Mouse (Mus musculus) forebrain, postnatal 0 days (tissue): ENCODE data around the gene Pdcd1lg2. TPM values are rescaled to one million over a fixed set of nuclear protein-coding genes. Genes with fewer than 3 reads are reported as not detected.

Experiments
- ATAC-seq: fragments of 200-750 bp; cut with Nextera tagmentation; 2 replicates; pipeline ENCODE4 v1.8.0; 2017; ENCODE audit warnings: mild to moderate bottlenecking, moderate library complexity
- DNase-seq: peaks from one replicate; pipeline ENCODE4 v3.0.0-alpha.2; 2015
- H3K27ac ChIP-seq: fragments of 300-500 bp; sonication (generic); 2 replicates; pipeline ENCODE4 v1.5.1; 2014; ENCODE audit warnings: low read depth, mild to moderate bottlenecking, antibody characterized with exemption, low read length, moderate library complexity, mixed read lengths
- H3K27me3 ChIP-seq: fragments of 300-500 bp; sonication (generic); 2 replicates; pipeline ENCODE4 v1.6.1; 2014; ENCODE audit warnings: mild to moderate bottlenecking, low read length, mixed read lengths; ENCODE audit not compliant: insufficient read depth
- H3K36me3 ChIP-seq: fragments of 300-500 bp; sonication (generic); 2 replicates; pipeline ENCODE4 v1.6.1; 2014; ENCODE audit warnings: mild to moderate bottlenecking, moderate library complexity; ENCODE audit not compliant: insufficient read depth
- H3K4me1 ChIP-seq: fragments of 300-500 bp; sonication (generic); 2 replicates; pipeline ENCODE4 v1.6.1; 2014; ENCODE audit warnings: antibody characterized with exemption; ENCODE audit not compliant: insufficient read depth
- H3K4me2 ChIP-seq: fragments of 300-500 bp; sonication (generic); 2 replicates; pipeline ENCODE4 v1.6.1; 2014; ENCODE audit warnings: low read depth, mild to moderate bottlenecking, moderate library complexity
- H3K4me3 ChIP-seq: fragments of 300-500 bp; sonication (generic); 2 replicates; pipeline ENCODE4 v1.5.1; 2014; ENCODE audit warnings: low read depth, low read length, mixed read lengths
- H3K9ac ChIP-seq: fragments of 300-500 bp; sonication (generic); 2 replicates; pipeline ENCODE4 v1.6.1; 2014; ENCODE audit warnings: mild to moderate bottlenecking
- H3K9me3 ChIP-seq: fragments of 300-500 bp; sonication (generic); 2 replicates; pipeline ENCODE4 v1.6.1; 2016; ENCODE audit warnings: low read length
- CTCF ChIP-seq: sonication (generic); IDR thresholded peaks from 2 replicates; pipeline ENCODE4 v1.5.1; 2016; ENCODE audit warnings: antibody characterized with exemption, control low read depth, low read depth
- WGBS: fragments of 180-500 bp; shearing (Covaris S2); extraction: QIAGEN DNeasy Blood & Tissue Kit; methylation state at CpG from one replicate; pipeline ENCODE4 v1.1.7; 2014; 5-methylcytosine and 5-hydroxymethylcytosine counted together
- polyA plus RNA-seq: library from polyadenylated mRNA; unstranded; fragments of >200 nt; fragmentation: Nextera tagmentation; extraction: Ambion mirVana; gene quantifications from 2 replicates; pipeline ENCODE4 v1.2.1, GENCODE M21; 2015
- total RNA-seq: library from RNA; depleted of rRNA; stranded (reverse); fragments of >200 nt; gene quantifications from 2 replicates; pipeline ENCODE4 v1.2.3, GENCODE M21; 2014

Pdcd1lg2 gene
- total and polyA plus RNA-seq, 2 experiments from 2014 or later: 0.19 TPM; not detected in 1

GRCm38 (mm10) chr19:29463645-29464395, 53.1 kb downstream of the Pdcd1lg2 start:
- Histone ChIP-seq H3K27ac (no peak overlapping the region), H3K9ac (no peak overlapping the region), H3K4me3 (no peak overlapping the region), H3K9me3 (no peaks in the 10 kb centered on the region), H3K4me1 (no peaks in the 10 kb centered on the region), H3K27me3 (no peaks in the 10 kb centered on the region), H3K36me3 (no peaks in the 10 kb centered on the region), H3K4me2 (no peak overlapping the region)
- 93% methylated on average over 7 of the region's 7 CpGs for WGBS
- ATAC-seq (no peak), DNase-seq (no peak)
- no peak for TF ChIP-seq CTCF

GRCm38 (mm10) chr19:29466819-29467218, 56.1 kb downstream of the Pdcd1lg2 start:
- H3K9ac ChIP-seq: no peak overlapping the region
- DNase-seq (no peak), ATAC-seq (no peak)
- no peak overlapping the region for H3K4me3 ChIP-seq
- no peaks in the 10 kb centered on the region for H3K36me3 ChIP-seq
- TF ChIP-seq CTCF: no peak
- H3K27ac ChIP-seq: no peak overlapping the region
- no peak overlapping the region for H3K4me2 ChIP-seq
- H3K9me3 ChIP-seq: no peaks in the 10 kb centered on the region
- no peaks in the 10 kb centered on the region for H3K4me1 ChIP-seq
- WGBS: 87% methylated on average over 9 of the region's 9 CpGs
- no peaks in the 10 kb centered on the region for H3K27me3 ChIP-seq

GRCm38 (mm10) chr19:29468941-29469685, 58.4 kb downstream of the Pdcd1lg2 start:
- Histone ChIP-seq H3K27ac (no peak overlapping the region), H3K36me3 (no peaks in the 10 kb centered on the region), H3K4me1 (no peaks in the 10 kb centered on the region), H3K4me2 (no peak overlapping the region), H3K27me3 (no peaks in the 10 kb centered on the region), H3K4me3 (no peak overlapping the region), H3K9me3 (no peaks in the 10 kb centered on the region), H3K9ac (no peak overlapping the region)
- no peak for DNase-seq
- no peak for TF ChIP-seq CTCF
- no peak for ATAC-seq
- WGBS: 87% methylated on average over 10 of the region's 10 CpGs

- Histone ChIP-seq H3K27ac (no peak overlapping the region), H3K9ac (no peak overlapping the region), H3K4me2 (no peak overlapping the region), H3K27me3 (no peaks in the 10 kb centered on the region), H3K36me3 (no peaks in the 10 kb centered on the region), H3K4me1 (no peaks in the 10 kb centered on the region), H3K9me3 (no peaks in the 10 kb centered on the region), H3K4me3 (no peak overlapping the region)
- no peak for TF ChIP-seq CTCF
- 96% methylated on average over 2 of the region's 2 CpGs for WGBS
- ATAC-seq: no peak
- no peak for DNase-seq
Observed at GRCm38 (mm10) chr19:29469686-29470254, 59.1 kb downstream of the Pdcd1lg2 start.

- Histone ChIP-seq H3K4me3 (no peak overlapping the region), H3K9ac (no peak overlapping the region), H3K36me3 (no peaks in the 10 kb centered on the region), H3K27ac (peak overlapping the region; percentile 17; the same call in 1 of the 2 replicates), H3K4me1 (no peaks in the 10 kb centered on the region), H3K27me3 (no peaks in the 10 kb centered on the region), H3K9me3 (no peaks in the 10 kb centered on the region), H3K4me2 (0 out of 2 replicates have a peak overlapping the region, but pooled peaks have one; percentile 4)
- no peak for TF ChIP-seq CTCF
- 10% methylated on average over 4 of the region's 4 CpGs for WGBS
- ATAC-seq (peak; percentile 68), DNase-seq (peak; percentile 49)
Observed at GRCm38 (mm10) chr19:29470652-29471051, 59.9 kb downstream of the Pdcd1lg2 start.

GRCm38 (mm10) chr19:29472424-29472823, 61.7 kb downstream of the Pdcd1lg2 start:
- Histone ChIP-seq H3K9ac (no peak overlapping the region), H3K4me1 (no peaks in the 10 kb centered on the region), H3K4me3 (no peak overlapping the region), H3K9me3 (no peaks in the 10 kb centered on the region), H3K27ac (no peak overlapping the region), H3K4me2 (no peak overlapping the region), H3K27me3 (no peaks in the 10 kb centered on the region), H3K36me3 (no peaks in the 10 kb centered on the region)
- no peak for TF ChIP-seq CTCF
- 84% methylated on average over 8 of the region's 8 CpGs for WGBS
- no peak for DNase-seq
- ATAC-seq: no peak

GRCm38 (mm10) chr19:29472946-29473345, 62.2 kb downstream of the Pdcd1lg2 start:
- Histone ChIP-seq H3K4me3 (no peak overlapping the region), H3K27ac (no peak overlapping the region), H3K9ac (no peak overlapping the region), H3K36me3 (no peaks in the 10 kb centered on the region), H3K27me3 (no peaks in the 10 kb centered on the region), H3K9me3 (no peaks in the 10 kb centered on the region), H3K4me1 (no peaks in the 10 kb centered on the region), H3K4me2 (no peak overlapping the region)
- no peak for TF ChIP-seq CTCF
- DNase-seq (no peak), ATAC-seq (no peak)
- 94% methylated on average over 5 of the region's 5 CpGs for WGBS
